Mouse (Mus musculus) G1E (cell line): ENCODE data around the gene Cx3cr1.

Experiments used
- CTCF ChIP-seq: IDR thresholded peaks from 2 replicates; pipeline ENCODE4 v1.5.1; 2012; ENCODE audit warnings: low read depth, low read length, inconsistent platforms, mixed read lengths
- POLR2AphosphoS5 ChIP-seq: IDR thresholded peaks from 2 replicates; pipeline ENCODE4 v1.6.1; 2012; ENCODE audit warnings: low read depth, low read length, inconsistent platforms; ENCODE audit not compliant: insufficient replicate concordance
- TAL1 ChIP-seq: conservative IDR thresholded peaks from 2 replicates; pipeline ENCODE4 v1.6.1; 2012; ENCODE audit warnings: low read depth, low read length, inconsistent platforms, mixed read lengths

DNA sequence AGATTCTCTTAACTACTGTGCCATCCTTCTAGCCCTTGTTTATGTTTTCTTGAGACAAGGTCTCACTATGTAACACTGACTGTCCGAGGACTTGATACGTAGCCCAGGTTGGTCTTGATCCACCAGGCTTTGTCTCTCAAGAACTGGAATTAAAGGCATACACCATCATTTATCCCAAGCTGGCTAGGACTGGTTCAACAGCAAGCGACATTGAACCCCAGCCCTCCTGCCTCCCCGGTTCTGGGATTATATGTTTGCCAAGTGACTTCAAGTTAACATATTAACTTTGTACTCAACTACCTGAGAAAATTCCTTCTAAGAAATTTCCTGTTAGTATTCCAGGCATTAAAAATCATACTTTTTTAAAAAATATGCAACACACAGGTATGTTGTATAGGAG, 94.4 kb downstream of the Cx3cr1 start:
- TF ChIP-seq CTCF, result no peak
- TF ChIP-seq POLR2AphosphoS5, result no peak
- TF ChIP-seq TAL1, result no peak
